Mouse (Mus musculus): ENCODE data around the gene Zfp648. TPM values are rescaled to one million over a fixed set of nuclear protein-coding genes. Genes with fewer than 3 reads are reported as not detected.

Zfp648 gene
- polyA plus RNA-seq, 1 experiment from 2014 or later, result 1.3 TPM

GRCm38 (mm10) chr1:154183077-154183751, 17.8 kb upstream of the Zfp648 start:
- Histone ChIP-seq H3K9ac (no peak overlapping the region), H3K4me3 (no peak overlapping the region), H3K4me1 (peaks cover 23% of the 10 kb centered on the region), H3K27ac (peak overlapping the region; percentile 39; the same call in 1 of the 2 replicates), H3K27me3 (no peaks in the 10 kb centered on the region), H3K9me3 (no peaks in the 10 kb centered on the region), H3K4me2 (replicated peaks) (no peak overlapping the region), H3K36me3 (no peaks in the 10 kb centered on the region)
- WGBS, result 51% methylated on average over 7 of the region's 7 CpGs
- ATAC-seq (ENCODE audit: low FRiP score, low read depth), result peak; percentile 59; the same call in 1 of the 2 replicates

- Histone ChIP-seq H3K27me3 (no peaks in the 10 kb centered on the region), H3K4me2 (replicated peaks) (no peak overlapping the region), H3K4me3 (no peak overlapping the region), H3K9me3 (no peaks in the 10 kb centered on the region), H3K36me3 (no peaks in the 10 kb centered on the region), H3K4me1 (peaks cover 26% of the 10 kb centered on the region), H3K9ac (no peak overlapping the region), H3K27ac (no peak overlapping the region)
- 83% methylated on average over 4 of the region's 4 CpGs for WGBS
- no peak for ATAC-seq (ENCODE audit: low FRiP score, low read depth)
These were observed 12.8 kb upstream of the Zfp648 start for GRCm38 (mm10) chr1:154188229-154188628.

- peaks cover 22% of the 10 kb centered on the region for H3K4me1 ChIP-seq
- ATAC-seq (ENCODE audit: low FRiP score, low read depth), result no peak
- H3K27me3 ChIP-seq, result no peaks in the 10 kb centered on the region
- WGBS, result 34% methylated on average over 4 of the region's 4 CpGs
- no peaks in the 10 kb centered on the region for H3K36me3 ChIP-seq
- no peak overlapping the region for H3K4me3 ChIP-seq
- H3K4me2 ChIP-seq (replicated peaks), result no peak overlapping the region
- no peaks in the 10 kb centered on the region for H3K9me3 ChIP-seq
- H3K9ac ChIP-seq, result no peak overlapping the region
- H3K27ac ChIP-seq, result peak overlapping the region; percentile 6; the same call in 1 of the 2 replicates
These were observed 12.4 kb upstream of the Zfp648 start for GRCm38 (mm10) chr1:154188631-154189030.

GRCm38 (mm10) chr1:154189842-154190530, 11.0 kb upstream of the Zfp648 start:
- no peak overlapping the region for H3K4me2 ChIP-seq (replicated peaks)
- no peak overlapping the region for H3K9ac ChIP-seq
- no peaks in the 10 kb centered on the region for H3K36me3 ChIP-seq
- 53% methylated on average over 16 of the region's 18 CpGs for WGBS
- H3K27me3 ChIP-seq, result no peaks in the 10 kb centered on the region
- no peaks in the 10 kb centered on the region for H3K9me3 ChIP-seq
- H3K4me1 ChIP-seq, result peaks cover 12% of the 10 kb centered on the region
- ATAC-seq (ENCODE audit: low FRiP score, low read depth), result peak; percentile 86
- H3K27ac ChIP-seq, result peak overlapping the region; percentile 4; the same call in 1 of the 2 replicates
- H3K4me3 ChIP-seq, result no peak overlapping the region

- Histone ChIP-seq H3K9ac (no peak overlapping the region), H3K27me3 (peaks cover 14% of the 10 kb centered on the region), H3K9me3 (no peaks in the 10 kb centered on the region), H3K36me3 (no peaks in the 10 kb centered on the region), H3K4me3 (no peak overlapping the region), H3K4me1 (peaks cover 21% of the 10 kb centered on the region), H3K4me2 (replicated peaks) (no peak overlapping the region), H3K27ac (no peak overlapping the region)
- WGBS, result 84% methylated on average over 10 of the region's 10 CpGs
- ATAC-seq (ENCODE audit: low FRiP score, low read depth), result no peak
These were observed 2.1 kb upstream of the Zfp648 start for GRCm38 (mm10) chr1:154198896-154199295.

GRCm38 (mm10) chr1:154202580-154202979, 1.6 kb downstream of the Zfp648 start:
- Histone ChIP-seq H3K9ac (no peak overlapping the region), H3K4me3 (no peak overlapping the region), H3K36me3 (no peaks in the 10 kb centered on the region), H3K27ac (no peak overlapping the region), H3K4me2 (replicated peaks) (no peak overlapping the region), H3K9me3 (no peaks in the 10 kb centered on the region), H3K4me1 (peaks cover 35% of the 10 kb centered on the region), H3K27me3 (peaks cover 43% of the 10 kb centered on the region)
- 69% methylated on average over 8 of the region's 8 CpGs for WGBS
- ATAC-seq (ENCODE audit: low FRiP score, low read depth), result 0 out of 2 replicates have a peak, but pooled peaks have one; percentile 29

- Histone ChIP-seq H3K9me3 (no peaks in the 10 kb centered on the region), H3K36me3 (no peaks in the 10 kb centered on the region), H3K27me3 (peaks cover 43% of the 10 kb centered on the region), H3K4me2 (replicated peaks) (no peak overlapping the region), H3K4me1 (peaks cover 35% of the 10 kb centered on the region), H3K9ac (no peak overlapping the region), H3K4me3 (no peak overlapping the region), H3K27ac (no peak overlapping the region)
- no peak for ATAC-seq (ENCODE audit: low FRiP score, low read depth)
- WGBS, result 91% methylated on average over 5 of the region's 5 CpGs
These were observed 2.4 kb downstream of the Zfp648 start for GRCm38 (mm10) chr1:154203386-154203785.

GRCm38 (mm10) chr1:154204652-154205573, 3.9 kb downstream of the Zfp648 start:
- Histone ChIP-seq H3K27me3 (peaks cover 43% of the 10 kb centered on the region), H3K4me1 (peaks cover 35% of the 10 kb centered on the region), H3K9me3 (no peaks in the 10 kb centered on the region), H3K36me3 (no peaks in the 10 kb centered on the region), H3K4me3 (peak overlapping the region; percentile 36), H3K4me2 (replicated peaks) (peak overlapping the region; percentile 65), H3K9ac (peak overlapping the region; percentile 50), H3K27ac (no peak overlapping the region)
- no peak for ATAC-seq (ENCODE audit: low FRiP score, low read depth)
- WGBS, result 11% methylated on average over 66 of the region's 66 CpGs

- no peak overlapping the region for H3K4me2 ChIP-seq (replicated peaks)
- WGBS, result 86% methylated on average over 2 of the region's 2 CpGs
- no peak overlapping the region for H3K4me3 ChIP-seq
- H3K27ac ChIP-seq, result no peak overlapping the region
- no peaks in the 10 kb centered on the region for H3K9me3 ChIP-seq
- ATAC-seq (ENCODE audit: low FRiP score, low read depth), result no peak
- H3K36me3 ChIP-seq, result no peaks in the 10 kb centered on the region
- H3K27me3 ChIP-seq, result no peaks in the 10 kb centered on the region
- no peaks in the 10 kb centered on the region for H3K4me1 ChIP-seq
- H3K9ac ChIP-seq, result no peak overlapping the region
These were observed 19.0 kb downstream of the Zfp648 start for GRCm38 (mm10) chr1:154219991-154220390.

GRCm38 (mm10) chr1:154220566-154220965, 19.6 kb downstream of the Zfp648 start:
- H3K27me3 ChIP-seq, result no peaks in the 10 kb centered on the region
- H3K9ac ChIP-seq, result no peak overlapping the region
- 83% methylated on average over 3 of the region's 3 CpGs for WGBS
- H3K4me2 ChIP-seq (replicated peaks), result no peak overlapping the region
- no peak overlapping the region for H3K27ac ChIP-seq
- no peaks in the 10 kb centered on the region for H3K9me3 ChIP-seq
- H3K36me3 ChIP-seq, result no peaks in the 10 kb centered on the region
- no peak overlapping the region for H3K4me3 ChIP-seq
- H3K4me1 ChIP-seq, result no peaks in the 10 kb centered on the region
- ATAC-seq (ENCODE audit: low FRiP score, low read depth), result no peak

GRCm38 (mm10) chr1:154223807-154224207, 22.8 kb downstream of the Zfp648 start:
- H3K27ac ChIP-seq, result no peak overlapping the region
- H3K9me3 ChIP-seq, result no peaks in the 10 kb centered on the region
- ATAC-seq (ENCODE audit: low FRiP score, low read depth), result no peak
- H3K9ac ChIP-seq, result no peak overlapping the region
- H3K4me3 ChIP-seq, result no peak overlapping the region
- WGBS, result 61% methylated on average over 1 of the region's 1 CpGs
- no peak overlapping the region for H3K4me2 ChIP-seq (replicated peaks)
- H3K27me3 ChIP-seq, result no peaks in the 10 kb centered on the region
- H3K36me3 ChIP-seq, result no peaks in the 10 kb centered on the region
- H3K4me1 ChIP-seq, result no peaks in the 10 kb centered on the region

- 88% methylated on average over 4 of the region's 4 CpGs for WGBS
- Histone ChIP-seq H3K4me3 (no peak overlapping the region), H3K36me3 (no peaks in the 10 kb centered on the region), H3K9ac (no peak overlapping the region), H3K4me1 (0 out of 2 replicates have a peak, but pooled peaks cover 2% of the 10 kb centered on the region), H3K27me3 (no peaks in the 10 kb centered on the region), H3K9me3 (no peaks in the 10 kb centered on the region), H3K4me2 (replicated peaks) (no peak overlapping the region), H3K27ac (no peak overlapping the region)
- no peak for ATAC-seq (ENCODE audit: low FRiP score, low read depth)
These were observed 31.6 kb downstream of the Zfp648 start for GRCm38 (mm10) chr1:154232594-154232993.

Measured in limb, embryonic 13.5 days (tissue).